Mouse (Mus musculus): ENCODE measurements around the gene Pglyrp1. TPM values are rescaled to one million over a fixed set of nuclear protein-coding genes. Genes with fewer than 3 reads are reported as not detected.

The Pglyrp1 gene
- polyA plus RNA-seq, 1 experiment: 17.3 TPM

DNA sequence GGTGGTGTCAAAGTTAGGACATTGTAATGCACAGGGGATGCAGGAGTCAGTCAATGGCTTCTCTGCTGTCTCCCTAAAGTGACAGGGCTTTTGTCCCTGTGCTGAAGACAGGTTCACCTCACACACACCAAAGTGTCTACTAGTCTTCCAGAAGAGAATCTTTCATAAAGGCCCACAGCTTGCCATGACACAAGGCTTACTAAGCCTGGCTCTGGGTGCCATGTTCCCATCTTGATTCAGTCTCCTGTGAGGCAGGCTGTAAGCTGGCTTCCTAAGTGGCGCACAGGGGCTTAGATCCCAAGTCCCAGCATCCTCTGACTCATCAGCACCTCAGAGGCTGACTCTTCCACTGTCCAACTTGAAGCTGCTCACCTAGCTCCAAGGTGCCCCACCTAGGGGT, 15.8 kb downstream of the Pglyrp1 start:
- Histone ChIP-seq H3K27ac (ENCODE audit: insufficient read depth, low read length) (no peak overlapping the region), H3K27me3 (ENCODE audit: control insufficient read depth, insufficient read depth, low read length) (no peaks in the 10 kb centered on the region), H3K4me3 (replicated peaks; ENCODE audit: insufficient read depth, low read depth, low read length) (no peak overlapping the region), H3K4me1 (ENCODE audit: control insufficient read depth, insufficient read depth, low read length) (no peaks in the 10 kb centered on the region)
- 90% methylated on average over 1 of the region's 1 CpGs for WGBS
- no peak for TF ChIP-seq CTCF (IDR thresholded peaks at IDR 0.05; ENCODE audit: borderline replicate concordance, insufficient read depth, low read depth, low read length)
- TF ChIP-seq POLR2A (IDR thresholded peaks at IDR 0.05; ENCODE audit: borderline replicate concordance, insufficient read depth, low read length): no peak
- DNase-seq: no peak

DNA sequence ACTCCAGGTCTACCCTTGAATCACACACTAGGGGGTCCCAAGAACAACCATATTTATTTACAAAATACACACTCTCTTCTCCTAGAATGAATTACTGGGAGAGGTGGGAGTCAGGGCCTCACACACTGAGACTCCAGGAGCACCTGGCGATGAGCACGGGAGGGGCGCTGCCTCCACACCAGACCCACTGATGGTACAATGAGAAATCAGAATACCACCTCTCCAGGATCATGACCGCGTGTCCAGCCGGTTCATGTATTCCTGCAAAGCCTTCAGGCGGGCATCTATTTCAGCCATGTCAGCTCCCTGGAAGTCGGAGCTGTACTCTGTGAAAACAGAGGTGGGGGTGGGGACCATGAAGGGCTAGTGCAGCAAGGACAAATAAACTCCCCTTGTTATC, 19.7 kb downstream of the Pglyrp1 start:
- no peak for DNase-seq
- 92% methylated on average over 8 of the region's 8 CpGs for WGBS
- Histone ChIP-seq H3K4me3 (replicated peaks; ENCODE audit: insufficient read depth, low read depth, low read length) (no peak overlapping the region), H3K27me3 (ENCODE audit: control insufficient read depth, insufficient read depth, low read length) (no peaks in the 10 kb centered on the region), H3K4me1 (ENCODE audit: control insufficient read depth, insufficient read depth, low read length) (peaks cover 4% of the 10 kb centered on the region; the same call in 1 of the 2 replicates), H3K27ac (ENCODE audit: insufficient read depth, low read length) (no peak overlapping the region)
- TF ChIP-seq CTCF (IDR thresholded peaks at IDR 0.05; ENCODE audit: borderline replicate concordance, insufficient read depth, low read depth, low read length) (no peak), POLR2A (IDR thresholded peaks at IDR 0.05; ENCODE audit: borderline replicate concordance, insufficient read depth, low read length) (no peak)

DNA sequence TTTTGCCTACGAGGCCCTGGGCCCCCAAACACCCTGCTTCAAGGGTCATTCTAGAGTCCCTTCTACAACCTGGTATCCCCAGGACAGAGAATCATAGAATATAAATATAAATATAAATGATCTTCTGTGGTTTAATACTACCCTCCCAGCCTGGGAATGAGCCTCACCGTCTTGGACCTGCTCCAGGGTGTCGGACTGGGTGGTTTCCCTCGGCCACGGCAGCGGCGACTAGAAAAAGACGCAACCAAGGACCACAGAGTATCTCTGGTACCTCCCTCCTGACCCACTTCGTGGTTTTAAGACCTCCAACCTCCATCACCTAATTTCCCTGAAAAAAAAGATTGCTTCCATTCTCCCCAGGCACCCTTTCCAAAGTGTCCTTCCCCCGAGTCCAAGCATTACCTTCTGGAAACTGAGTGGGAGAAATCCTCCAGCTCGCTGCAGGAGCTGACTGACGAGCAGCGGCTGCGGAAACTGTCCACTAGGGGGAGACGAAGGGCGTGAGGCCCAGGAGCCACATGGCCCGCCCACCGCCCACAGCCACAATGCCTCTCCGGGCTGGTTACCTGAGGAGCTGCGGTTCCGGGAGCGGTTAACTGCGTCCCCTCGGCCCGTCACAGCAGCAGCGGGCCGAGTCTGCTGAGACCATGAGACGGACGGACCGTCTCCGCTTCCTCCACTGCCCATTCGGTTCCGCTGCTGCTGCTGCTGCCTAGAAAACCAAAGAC, 20.9 kb downstream of the Pglyrp1 start:
- TF ChIP-seq POLR2A (IDR thresholded peaks at IDR 0.05; ENCODE audit: borderline replicate concordance, insufficient read depth, low read length): no peak
- peak; percentile 71 for TF ChIP-seq CTCF (IDR thresholded peaks at IDR 0.05; ENCODE audit: borderline replicate concordance, insufficient read depth, low read depth, low read length)
- peak overlapping the region; percentile 82 for H3K4me3 ChIP-seq (replicated peaks; ENCODE audit: insufficient read depth, low read depth, low read length)
- no peaks in the 10 kb centered on the region for H3K27me3 ChIP-seq (ENCODE audit: control insufficient read depth, insufficient read depth, low read length)
- 12% methylated on average over 33 of the region's 33 CpGs for WGBS
- H3K27ac ChIP-seq (ENCODE audit: insufficient read depth, low read length): no peak overlapping the region
- DNase-seq: peak; percentile 89 to 92
- peaks cover 9% of the 10 kb centered on the region; the same call in 1 of the 2 replicates for H3K4me1 ChIP-seq (ENCODE audit: control insufficient read depth, insufficient read depth, low read length)

GRCm38 (mm10) chr7:18893009-18893408, 21.9 kb downstream of the Pglyrp1 start:
- peaks cover 9% of the 10 kb centered on the region; the same call in 1 of the 2 replicates for H3K4me1 ChIP-seq (ENCODE audit: control insufficient read depth, insufficient read depth, low read length)
- no peak for TF ChIP-seq CTCF (IDR thresholded peaks at IDR 0.05; ENCODE audit: borderline replicate concordance, insufficient read depth, low read depth, low read length)
- TF ChIP-seq POLR2A (IDR thresholded peaks at IDR 0.05; ENCODE audit: borderline replicate concordance, insufficient read depth, low read length): no peak
- 22% methylated on average over 27 of the region's 27 CpGs for WGBS
- DNase-seq: peak; percentile 21 to 40
- H3K27ac ChIP-seq (ENCODE audit: insufficient read depth, low read length): no peak overlapping the region
- no peaks in the 10 kb centered on the region for H3K27me3 ChIP-seq (ENCODE audit: control insufficient read depth, insufficient read depth, low read length)
- peak overlapping the region; percentile 82 for H3K4me3 ChIP-seq (replicated peaks; ENCODE audit: insufficient read depth, low read depth, low read length)

DNA sequence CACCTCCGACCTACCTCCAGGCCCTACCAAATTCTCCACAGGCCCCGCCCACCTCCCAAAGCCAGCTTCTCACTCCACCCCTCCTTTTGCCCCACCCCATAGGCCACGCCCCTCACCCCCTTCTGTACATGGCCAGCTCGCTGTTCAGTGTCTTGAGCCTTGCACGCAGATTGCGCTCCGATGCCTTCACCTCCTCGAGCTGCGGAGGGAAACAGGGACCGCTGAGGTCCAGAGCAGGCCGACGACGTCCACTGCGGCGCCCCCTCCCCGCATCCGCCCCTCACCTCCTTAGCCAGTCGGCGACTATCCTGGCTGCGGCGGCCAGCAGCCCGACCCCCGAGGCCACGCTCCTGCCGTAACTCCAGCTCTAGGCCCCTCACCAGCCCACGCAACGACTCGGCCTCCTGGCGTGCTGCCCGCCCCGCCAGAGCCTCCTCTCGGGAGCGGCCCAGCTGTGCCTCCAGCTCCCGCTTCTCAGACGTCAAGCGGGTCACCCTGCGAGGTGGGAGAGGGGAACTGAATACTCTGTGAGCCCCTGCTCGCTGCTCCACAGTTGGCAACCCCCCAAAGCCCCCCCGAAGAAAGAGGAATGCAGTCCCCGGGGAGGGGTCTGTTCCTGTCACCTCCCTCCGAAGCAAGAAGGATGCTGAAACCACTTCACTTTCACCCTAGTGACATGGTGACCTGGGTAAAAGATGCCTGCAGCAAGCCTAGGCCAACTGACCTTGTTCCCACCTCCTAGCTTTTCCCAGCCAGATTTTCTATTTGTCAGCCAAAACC, 22.7 kb downstream of the Pglyrp1 start:
- peak; percentile 31; the same call in 1 of the 2 replicates for TF ChIP-seq POLR2A (IDR thresholded peaks at IDR 0.05; ENCODE audit: borderline replicate concordance, insufficient read depth, low read length)
- no peak for TF ChIP-seq CTCF (IDR thresholded peaks at IDR 0.05; ENCODE audit: borderline replicate concordance, insufficient read depth, low read depth, low read length)
- Histone ChIP-seq H3K27ac (ENCODE audit: insufficient read depth, low read length) (no peak overlapping the region), H3K4me3 (replicated peaks; ENCODE audit: insufficient read depth, low read depth, low read length) (peak overlapping the region; percentile 82), H3K4me1 (ENCODE audit: control insufficient read depth, insufficient read depth, low read length) (peaks cover 9% of the 10 kb centered on the region; the same call in 1 of the 2 replicates), H3K27me3 (ENCODE audit: control insufficient read depth, insufficient read depth, low read length) (no peaks in the 10 kb centered on the region)
- 2% methylated on average over 41 of the region's 41 CpGs for WGBS
- DNase-seq: peak; percentile 80 to 83

DNA sequence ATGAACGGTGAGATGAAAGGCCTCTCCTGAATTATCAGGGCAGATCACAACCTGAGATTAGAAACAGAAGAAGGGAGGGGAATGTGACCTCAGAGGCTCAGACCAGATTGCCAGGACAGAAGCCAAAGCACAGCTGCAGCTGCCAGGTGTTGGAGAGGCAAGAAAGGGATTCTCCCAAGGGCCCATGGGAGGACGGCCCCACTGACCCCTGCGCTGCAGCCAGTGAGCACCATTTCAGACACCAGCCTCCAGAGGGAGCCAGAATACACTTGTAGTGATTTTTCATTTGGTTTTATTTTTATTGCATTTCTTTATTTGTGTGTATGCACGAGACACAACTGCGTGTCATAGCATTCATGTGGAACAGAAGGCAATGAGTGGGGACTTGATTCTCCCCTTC, 25.4 kb downstream of the Pglyrp1 start:
- Histone ChIP-seq H3K27me3 (ENCODE audit: control insufficient read depth, insufficient read depth, low read length) (no peaks in the 10 kb centered on the region), H3K27ac (ENCODE audit: insufficient read depth, low read length) (no peak overlapping the region), H3K4me3 (replicated peaks; ENCODE audit: insufficient read depth, low read depth, low read length) (no peak overlapping the region), H3K4me1 (ENCODE audit: control insufficient read depth, insufficient read depth, low read length) (peaks cover 9% of the 10 kb centered on the region; the same call in 1 of the 2 replicates)
- WGBS: 18% methylated on average over 5 of the region's 5 CpGs
- TF ChIP-seq CTCF (IDR thresholded peaks at IDR 0.05; ENCODE audit: borderline replicate concordance, insufficient read depth, low read depth, low read length): peak; percentile 69
- no peak for TF ChIP-seq POLR2A (IDR thresholded peaks at IDR 0.05; ENCODE audit: borderline replicate concordance, insufficient read depth, low read length)
- peak; percentile 53 to 59 for DNase-seq

- DNase-seq: no peak
- WGBS: 85% methylated on average over 2 of the region's 2 CpGs
- peaks cover 5% of the 10 kb centered on the region; the same call in 1 of the 2 replicates for H3K4me1 ChIP-seq (ENCODE audit: control insufficient read depth, insufficient read depth, low read length)
- no peak overlapping the region for H3K4me3 ChIP-seq (replicated peaks; ENCODE audit: insufficient read depth, low read depth, low read length)
- H3K27me3 ChIP-seq (ENCODE audit: control insufficient read depth, insufficient read depth, low read length): no peaks in the 10 kb centered on the region
- no peak for TF ChIP-seq POLR2A (IDR thresholded peaks at IDR 0.05; ENCODE audit: borderline replicate concordance, insufficient read depth, low read length)
- TF ChIP-seq CTCF (IDR thresholded peaks at IDR 0.05; ENCODE audit: borderline replicate concordance, insufficient read depth, low read depth, low read length): no peak
- no peak overlapping the region for H3K27ac ChIP-seq (ENCODE audit: insufficient read depth, low read length)
Observed at GRCm38 (mm10) chr7:18900513-18900912, 29.4 kb downstream of the Pglyrp1 start.
